Mouse (Mus musculus) neural tube, embryonic 14.5 days (tissue): ENCODE measurements around the gene Wfdc8. TPM values are rescaled to one million over a fixed set of nuclear protein-coding genes. Genes with fewer than 3 reads are reported as not detected.

Experiments used
- ATAC-seq: fragments of 200-750 bp; cut with Nextera tagmentation; 2 replicates; pipeline ENCODE4 v1.8.0; 2017; ENCODE audit warnings: low read depth, mild to moderate bottlenecking, moderate TSS enrichment, moderate library complexity
- H3K27ac ChIP-seq: fragments of 300-500 bp; sonication (generic); 2 replicates; pipeline ENCODE4 v1.5.1; 2014; ENCODE audit warnings: low read depth, mild to moderate bottlenecking, control low read depth, low read length, moderate library complexity, mixed read lengths
- H3K27me3 ChIP-seq: fragments of 300-500 bp; sonication (generic); 2 replicates; pipeline ENCODE4 v1.6.1; 2014; ENCODE audit warnings: low read length; ENCODE audit not compliant: control insufficient read depth, insufficient read depth
- H3K36me3 ChIP-seq: fragments of 300-500 bp; sonication (generic); 2 replicates; pipeline ENCODE4 v1.6.1; 2014; ENCODE audit warnings: low read length, mixed read lengths; ENCODE audit not compliant: control insufficient read depth, insufficient read depth
- H3K4me1 ChIP-seq: fragments of 300-500 bp; sonication (generic); 2 replicates; pipeline ENCODE4 v1.6.1; 2014; ENCODE audit warnings: low read length; ENCODE audit not compliant: control insufficient read depth, insufficient read depth
- H3K4me2 ChIP-seq: fragments of 300-500 bp; sonication (generic); 2 replicates; pipeline ENCODE4 v1.6.1; 2014; ENCODE audit warnings: mild to moderate bottlenecking, low read depth, low read length, control low read depth
- H3K4me3 ChIP-seq: fragments of 300-500 bp; sonication (generic); 2 replicates; pipeline ENCODE4 v1.5.1; 2014; ENCODE audit warnings: low read depth, low read length, control low read depth, mixed read lengths
- H3K9ac ChIP-seq: fragments of 300-500 bp; sonication (generic); replicated peaks from 2 replicates; pipeline ENCODE4 v1.6.1; 2014; ENCODE audit warnings: low read depth, mild to moderate bottlenecking, control low read depth, low read length, mixed read lengths
- H3K9me3 ChIP-seq: fragments of 300-500 bp; sonication (generic); 2 replicates; pipeline ENCODE4 v1.6.1; 2016; ENCODE audit warnings: low read length; ENCODE audit not compliant: control insufficient read depth
- WGBS: fragments of 180-500 bp; shearing (Covaris S2); extraction: QIAGEN DNeasy Blood & Tissue Kit; methylation state at CpG from one replicate; pipeline ENCODE4 v1.1.7; 2014; 5-methylcytosine and 5-hydroxymethylcytosine counted together
- polyA plus RNA-seq: library from polyadenylated mRNA; unstranded; fragments of >200 nt; fragmentation: Nextera tagmentation; extraction: Ambion mirVana; gene quantifications from 2 replicates; pipeline ENCODE4 v1.2.1, GENCODE M21; 2014

The Wfdc8 gene
- polyA plus RNA-seq, 1 experiment from 2014 or later: not detected

GRCm38 (mm10) chr2:164551502-164551901 is 61.9 kb downstream of the Wfdc8 start:
- ATAC-seq: no peak
- WGBS: 94% methylated on average over 9 of the region's 9 CpGs

GRCm38 (mm10) chr2:164550895-164551269 is 62.5 kb downstream of the Wfdc8 start:
- Histone ChIP-seq H3K4me1 (no peaks in the 10 kb centered on the region), H3K9ac (no peak overlapping the region), H3K4me3 (no peak overlapping the region), H3K27me3 (no peaks in the 10 kb centered on the region), H3K9me3 (no peaks in the 10 kb centered on the region), H3K36me3 (no peaks in the 10 kb centered on the region), H3K27ac (no peak overlapping the region), H3K4me2 (no peak overlapping the region)
- 77% methylated on average over 2 of the region's 2 CpGs for WGBS
- ATAC-seq: no peak

More at GRCm38 (mm10) chr2:164551502-164551901, 61.9 kb downstream of the Wfdc8 start:
- Histone ChIP-seq H3K4me1 (no peaks in the 10 kb centered on the region), H3K9me3 (no peaks in the 10 kb centered on the region), H3K9ac (no peak overlapping the region), H3K27ac (no peak overlapping the region), H3K27me3 (no peaks in the 10 kb centered on the region), H3K36me3 (no peaks in the 10 kb centered on the region), H3K4me2 (no peak overlapping the region), H3K4me3 (no peak overlapping the region)

GRCm38 (mm10) chr2:164549963-164550894 is 63.2 kb downstream of the Wfdc8 start:
- H3K36me3 ChIP-seq: no peaks in the 10 kb centered on the region
- H3K27me3 ChIP-seq: no peaks in the 10 kb centered on the region
- H3K27ac ChIP-seq: no peak overlapping the region
- ATAC-seq: no peak
- H3K4me3 ChIP-seq: no peak overlapping the region
- WGBS: 25% methylated on average over 10 of the region's 10 CpGs
- H3K4me2 ChIP-seq: no peak overlapping the region
- no peaks in the 10 kb centered on the region for H3K4me1 ChIP-seq
- H3K9ac ChIP-seq: no peak overlapping the region
- no peaks in the 10 kb centered on the region for H3K9me3 ChIP-seq

- WGBS: 58% methylated on average over 4 of the region's 4 CpGs
- no peak for ATAC-seq
- H3K4me2 ChIP-seq: no peak overlapping the region
- H3K36me3 ChIP-seq: no peaks in the 10 kb centered on the region
- no peaks in the 10 kb centered on the region for H3K4me1 ChIP-seq
- no peaks in the 10 kb centered on the region for H3K27me3 ChIP-seq
- no peak overlapping the region for H3K9ac ChIP-seq
- no peaks in the 10 kb centered on the region for H3K9me3 ChIP-seq
- H3K27ac ChIP-seq: no peak overlapping the region
- H3K4me3 ChIP-seq: no peak overlapping the region
These were observed 64.1 kb downstream of the Wfdc8 start for GRCm38 (mm10) chr2:164549338-164549737.

Other genes with a start within 250 kb of the Wfdc8 start
- not detected in 2 replicates for gene Slpi, start 224.5 kb downstream of the Wfdc8 start, polyA plus RNA-seq
- gene Rbpjl, start 210.5 kb downstream of the Wfdc8 start, polyA plus RNA-seq: 0.11 and 0.17 TPM in 2 replicates
- gene Matn4, start 208.5 kb downstream of the Wfdc8 start, polyA plus RNA-seq: 0.36 and 0.82 TPM in 2 replicates
- gene Sdc4, start 169.7 kb downstream of the Wfdc8 start, polyA plus RNA-seq: 3.6 and 7.1 TPM in 2 replicates
- gene Sys1, start 156.7 kb downstream of the Wfdc8 start, polyA plus RNA-seq: 88.9 and 96.3 TPM in 2 replicates
- 3.0 and 3.1 TPM in 2 replicates for gene Gm20458, start 152.7 kb downstream of the Wfdc8 start, polyA plus RNA-seq
- gene Trp53tg5, start 139.9 kb downstream of the Wfdc8 start, polyA plus RNA-seq: not detected in 2 replicates
- 13.7 and 15.6 TPM in 2 replicates for gene Dbndd2, start 127.5 kb downstream of the Wfdc8 start, polyA plus RNA-seq
- 96.6 and 118 TPM in 2 replicates for gene Pigt, start 116.1 kb downstream of the Wfdc8 start, polyA plus RNA-seq
- gene Wfdc2, start 51.2 kb downstream of the Wfdc8 start, polyA plus RNA-seq: 0.76 and 1.4 TPM in 2 replicates
- not detected in 2 replicates for gene Spint3, start 40.2 kb downstream of the Wfdc8 start, polyA plus RNA-seq
- gene Wfdc6a, start 28.2 kb downstream of the Wfdc8 start, polyA plus RNA-seq: not detected in 2 replicates
- not detected in 2 replicates for gene Eppin, start 20.0 kb downstream of the Wfdc8 start, polyA plus RNA-seq
- not detected in 2 replicates for gene Wfdc6b, start 104 bp downstream of the Wfdc8 start, polyA plus RNA-seq
- gene Wfdc16, start 25.2 kb upstream of the Wfdc8 start, polyA plus RNA-seq: not detected in 2 replicates
- not detected in 2 replicates for gene Wfdc10, start 42.4 kb upstream of the Wfdc8 start, polyA plus RNA-seq
- not detected in 2 replicates for gene Wfdc9, start 43.0 kb upstream of the Wfdc8 start, polyA plus RNA-seq
- not detected in 2 replicates for gene Wfdc11, start 60.5 kb upstream of the Wfdc8 start, polyA plus RNA-seq
- gene Wfdc13, start 71.5 kb upstream of the Wfdc8 start, polyA plus RNA-seq: not detected in 2 replicates
- not detected in 2 replicates for gene Spint4, start 84.9 kb upstream of the Wfdc8 start, polyA plus RNA-seq
- gene Spint5, start 101.7 kb upstream of the Wfdc8 start, polyA plus RNA-seq: not detected in 2 replicates
- gene Wfdc3, start 132.3 kb upstream of the Wfdc8 start, polyA plus RNA-seq: 0.77 and 1.2 TPM in 2 replicates
- gene Dnttip1, start 132.4 kb upstream of the Wfdc8 start, polyA plus RNA-seq: 49.0 and 56.0 TPM in 2 replicates
- 30.6 and 38.9 TPM in 2 replicates for gene Ube2c, start 156.3 kb upstream of the Wfdc8 start, polyA plus RNA-seq
- gene Tnnc2, start 166.3 kb upstream of the Wfdc8 start, polyA plus RNA-seq: 1.9 and 6.4 TPM in 2 replicates
- gene Snx21, start 172.2 kb upstream of the Wfdc8 start, polyA plus RNA-seq: 31.6 and 41.1 TPM in 2 replicates
- 21.0 and 24.2 TPM in 2 replicates for gene Acot8, start 191.3 kb upstream of the Wfdc8 start, polyA plus RNA-seq
- gene Zswim3, start 191.5 kb upstream of the Wfdc8 start, polyA plus RNA-seq: 16.9 and 19.0 TPM in 2 replicates
- 28.1 and 29.3 TPM in 2 replicates for gene Zswim1, start 209.1 kb upstream of the Wfdc8 start, polyA plus RNA-seq
- gene Spata25, start 214.9 kb upstream of the Wfdc8 start, polyA plus RNA-seq: 0.27 TPM in 1 of 2 replicates, not detected in the other
- gene Ctsa, start 219.2 kb upstream of the Wfdc8 start, polyA plus RNA-seq: 81.2 and 102 TPM in 2 replicates
- 5.8 and 7.2 TPM in 2 replicates for gene Neurl2, start 219.8 kb upstream of the Wfdc8 start, polyA plus RNA-seq
- 59.0 and 136 TPM in 2 replicates for gene Pltp, start 244.1 kb upstream of the Wfdc8 start, polyA plus RNA-seq